Mouse (Mus musculus) lung, adult 2 months (tissue): Measurements from ENCODE around the gene Rnf207. TPM values are rescaled to one million over a fixed set of nuclear protein-coding genes. Genes with fewer than 3 reads are reported as not detected.
A peak's percentile ranks its signal among the peaks of the same experiment; 100 is the strongest.

Experiments
- DNase-seq: peaks from one replicate; pipeline ENCODE4 v3.0.0; 2022
- H3K4me1 ChIP-seq: fragments of 200-500 bp; 2 replicates; pipeline ENCODE4 v1.6.1; 2011; ENCODE audit warnings: low read length; ENCODE audit not compliant: control insufficient read depth, insufficient read depth
- H3K4me3 ChIP-seq: fragments of 200-500 bp; replicated peaks from 2 replicates; pipeline ENCODE3; 2011; ENCODE audit warnings: low read depth, mild to moderate bottlenecking, control low read depth, low read length; ENCODE audit errors: extremely low read depth
- CTCF ChIP-seq: fragments of 200-500 bp; IDR thresholded peaks from 2 replicates; pipeline ENCODE4 v1.5.1; 2011; ENCODE audit warnings: mild to moderate bottlenecking, low read length, control low read depth; ENCODE audit not compliant: insufficient read depth
- POLR2A ChIP-seq: fragments of 200-500 bp; IDR thresholded peaks from 2 replicates; pipeline ENCODE4 v1.6.1; 2011; ENCODE audit warnings: low read depth, mild to moderate bottlenecking, control low read depth, low read length, borderline replicate concordance; ENCODE audit errors: extremely low read depth
- WGBS: fragments of 180-500 bp; shearing (Covaris S2); methylation state at CpG from one replicate; pipeline ENCODE4 v1.1.7; 2018; 5-methylcytosine and 5-hydroxymethylcytosine counted together
- polyA plus RNA-seq: library from polyadenylated mRNA; depleted of rRNA; stranded (reverse); fragments of >200 nt; gene quantifications from 2 replicates; pipeline ENCODE4 v1.2.3, GENCODE M21; 2012

The Rnf207 gene
- polyA plus RNA-seq, 1 experiment, result 5.8 TPM

GRCm38 (mm10) chr4:152315498-152316213 lies 3.1 kb downstream of the Rnf207 start:
- WGBS, result 2% methylated on average over 43 of the region's 43 CpGs
- no peak for DNase-seq
- H3K4me1 ChIP-seq, result peaks cover 2% of the 10 kb centered on the region; the same call in 1 of the 2 replicates
- TF ChIP-seq CTCF (no peak), POLR2A (no peak)
- H3K4me3 ChIP-seq, result no peak overlapping the region

GRCm38 (mm10) chr4:152313934-152314333 lies 4.9 kb downstream of the Rnf207 start:
- no peak for DNase-seq
- H3K4me3 ChIP-seq, result no peak overlapping the region
- TF ChIP-seq POLR2A, result no peak
- no peak for TF ChIP-seq CTCF
- H3K4me1 ChIP-seq, result peaks cover 2% of the 10 kb centered on the region; the same call in 1 of the 2 replicates

GRCm38 (mm10) chr4:152313211-152313632 lies 5.6 kb downstream of the Rnf207 start:
- DNase-seq, result peak; percentile 19
- H3K4me1 ChIP-seq, result no peaks in the 10 kb centered on the region; the same call in 1 of the 2 replicates
- 1% methylated on average over 29 of the region's 29 CpGs for WGBS
- no peak for TF ChIP-seq CTCF
- TF ChIP-seq POLR2A, result no peak
- H3K4me3 ChIP-seq, result peak overlapping the region; percentile 23

GRCm38 (mm10) chr4:152312186-152312585 lies 6.6 kb downstream of the Rnf207 start:
- no peak for TF ChIP-seq POLR2A
- TF ChIP-seq CTCF, result no peak
- no peaks in the 10 kb centered on the region; the same call in 1 of the 2 replicates for H3K4me1 ChIP-seq
- 7% methylated on average over 14 of the region's 14 CpGs for WGBS
- DNase-seq, result no peak
- no peak overlapping the region for H3K4me3 ChIP-seq

GRCm38 (mm10) chr4:152307542-152307941 lies 11.3 kb downstream of the Rnf207 start:
- WGBS, result 78% methylated on average over 9 of the region's 9 CpGs

GRCm38 (mm10) chr4:152305991-152306390 lies 12.8 kb downstream of the Rnf207 start:
- TF ChIP-seq POLR2A (no peak), CTCF (no peak)
- WGBS, result 66% methylated on average over 6 of the region's 6 CpGs
- Histone ChIP-seq H3K4me1 (no peaks in the 10 kb centered on the region), H3K4me3 (no peak overlapping the region)
- DNase-seq, result no peak

More at GRCm38 (mm10) chr4:152307542-152307941, 11.3 kb downstream of the Rnf207 start:
- no peak for TF ChIP-seq CTCF
- no peak for TF ChIP-seq POLR2A
- no peak for DNase-seq
- H3K4me1 ChIP-seq, result no peaks in the 10 kb centered on the region
- H3K4me3 ChIP-seq, result no peak overlapping the region

- Histone ChIP-seq H3K4me3 (no peak overlapping the region), H3K4me1 (no peaks in the 10 kb centered on the region)
- no peak for DNase-seq
- no peak for TF ChIP-seq CTCF
- no peak for TF ChIP-seq POLR2A
- 93% methylated on average over 6 of the region's 6 CpGs for WGBS
Measured at GRCm38 (mm10) chr4:152304685-152305084, 14.1 kb downstream of the Rnf207 start.

DNA sequence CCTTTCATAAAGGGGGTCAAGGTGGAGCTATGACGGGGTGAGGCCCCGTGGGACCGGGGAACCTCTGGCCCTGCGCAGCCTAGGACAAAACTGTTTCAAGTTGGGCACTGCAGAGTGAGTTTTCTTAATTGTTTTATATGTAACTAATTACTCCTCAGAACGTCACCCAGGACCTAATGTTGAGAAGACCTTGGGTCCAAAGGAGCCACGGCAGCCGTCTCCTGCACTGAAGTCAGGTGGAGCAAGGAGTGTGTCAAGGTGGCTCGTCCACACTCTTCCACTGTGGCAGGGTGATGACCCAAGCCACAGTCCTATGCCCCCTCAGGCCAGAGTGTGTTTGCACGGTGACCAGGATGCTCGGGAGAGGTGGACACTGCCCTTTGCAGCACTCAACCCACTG lies 15.6 kb downstream of the Rnf207 start:
- TF ChIP-seq POLR2A (no peak), CTCF (no peak)
- no peak for DNase-seq
- H3K4me3 ChIP-seq, result no peak overlapping the region
- 93% methylated on average over 10 of the region's 10 CpGs for WGBS
- H3K4me1 ChIP-seq, result no peaks in the 10 kb centered on the region; the same call in 1 of the 2 replicates

DNA sequence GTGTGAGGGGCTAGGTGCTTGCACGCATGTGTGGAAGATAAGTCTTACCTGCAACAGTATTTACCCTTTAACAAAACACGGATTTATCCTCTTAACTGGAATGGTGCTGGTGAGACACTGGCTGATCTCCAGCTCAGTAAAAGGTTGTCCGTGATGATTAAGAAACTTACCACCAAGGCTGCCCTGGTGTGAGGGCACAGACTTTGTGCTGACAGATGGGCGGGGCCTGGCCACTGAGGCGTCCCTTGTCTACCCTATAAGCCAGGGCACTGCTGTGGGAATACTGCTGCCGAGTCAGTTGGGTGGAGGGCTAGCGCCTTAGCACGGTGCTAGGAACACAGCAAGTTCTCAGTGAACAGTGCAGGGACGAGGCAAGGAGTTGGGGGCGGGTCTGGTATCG lies 16.8 kb downstream of the Rnf207 start:
- peaks cover 5% of the 10 kb centered on the region; the same call in 1 of the 2 replicates for H3K4me1 ChIP-seq
- 76% methylated on average over 11 of the region's 11 CpGs for WGBS
- no peak for DNase-seq
- no peak for TF ChIP-seq CTCF
- no peak for TF ChIP-seq POLR2A
- no peak overlapping the region for H3K4me3 ChIP-seq

DNA sequence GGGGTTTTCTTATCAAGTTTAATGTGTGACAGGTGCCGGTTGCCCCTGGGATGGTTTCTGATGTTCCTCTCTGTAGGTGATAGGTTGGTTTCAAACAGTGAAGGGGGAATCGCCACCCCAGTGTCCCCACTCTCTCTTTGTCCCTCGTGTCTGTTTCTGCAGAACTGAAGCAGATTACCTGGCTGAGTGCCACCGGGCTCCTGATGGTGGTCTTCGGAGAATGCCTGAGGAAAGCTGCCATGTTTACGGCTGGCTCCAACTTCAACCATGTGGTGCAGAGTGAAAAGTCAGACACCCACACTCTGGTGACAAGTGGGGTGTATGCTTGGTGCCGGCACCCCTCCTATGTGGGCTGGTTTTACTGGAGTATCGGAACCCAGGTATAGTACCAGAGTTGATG lies 18.4 kb downstream of the Rnf207 start:
- no peak overlapping the region for H3K4me3 ChIP-seq
- 91% methylated on average over 8 of the region's 8 CpGs for WGBS
- TF ChIP-seq CTCF (no peak), POLR2A (no peak)

GRCm38 (mm10) chr4:152298836-152299235 lies 20.0 kb downstream of the Rnf207 start:
- no peak for DNase-seq
- Histone ChIP-seq H3K4me3 (no peak overlapping the region), H3K4me1 (peaks cover 7% of the 10 kb centered on the region; the same call in 1 of the 2 replicates)
- TF ChIP-seq POLR2A, result no peak
- TF ChIP-seq CTCF, result no peak
- WGBS, result 86% methylated on average over 14 of the region's 14 CpGs

More for the DNA sequence above, 18.4 kb downstream of the Rnf207 start:
- no peak for DNase-seq
- peaks cover 7% of the 10 kb centered on the region; the same call in 1 of the 2 replicates for H3K4me1 ChIP-seq
